Mouse (Mus musculus) heart, postnatal 14 days (tissue): Measurements from ENCODE around the gene Olfr609. TPM values are rescaled to one million over a fixed set of nuclear protein-coding genes. Genes with fewer than 3 reads are reported as not detected.
A peak's percentile ranks its signal among the peaks of the same experiment; 100 is the strongest.
"Not testable (repeated sequence)": the region's sequence is repeated elsewhere in the genome, so short reads cannot be mapped to it uniquely, and the experiment has no call there.

Experiments
- DNase-seq, 2 experiments: peaks; one replicate each; pipeline ENCODE4 v3.0.0; 2021 to 2022
- intact Hi-C: fragments of 180-260 bp; cut with DNase I; formaldehyde crosslinking; loops from one replicate; pipeline ENCODE4 v1.15.1; 2025
- long read RNA-seq, 2 experiments: library from polyadenylated mRNA; stranded (forward); transcript quantifications; one replicate each; pipeline ENCODE4 v2.0.0; 2021
- total RNA-seq, 2 experiments: library from RNA; stranded (reverse); gene quantifications; 2 replicates each; pipeline ENCODE4 v1.2.3; 2021

Gene Olfr609
- not detected for total RNA-seq
- long read RNA-seq, experiment 1, result 0 reads
- long read RNA-seq, experiment 2, result 0 reads

DNA sequence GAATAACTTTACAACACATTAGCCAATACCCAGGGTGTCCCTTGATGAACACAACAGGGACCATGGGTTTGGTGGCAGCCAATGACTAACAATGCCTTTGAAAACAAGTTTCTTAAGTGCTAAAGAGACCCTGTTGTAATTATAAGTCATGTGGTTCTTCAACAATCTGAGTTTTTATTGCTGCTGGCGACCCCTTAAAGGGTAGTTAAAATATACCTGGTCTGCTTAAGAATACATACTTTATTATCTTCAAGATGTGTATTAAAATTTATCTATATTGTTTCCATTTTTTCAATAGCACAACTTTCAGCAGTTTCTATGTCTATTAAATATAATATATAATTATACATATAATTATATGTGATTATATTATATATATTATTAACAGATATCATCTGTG lies at the start of gene Olfr609:
Gene Olfr609 (minus strand): TSS at position 101 of the 400 bp plus-strand sequence.
- intact Hi-C loops, result no loop called here
- no peak for DNase-seq

DNA sequence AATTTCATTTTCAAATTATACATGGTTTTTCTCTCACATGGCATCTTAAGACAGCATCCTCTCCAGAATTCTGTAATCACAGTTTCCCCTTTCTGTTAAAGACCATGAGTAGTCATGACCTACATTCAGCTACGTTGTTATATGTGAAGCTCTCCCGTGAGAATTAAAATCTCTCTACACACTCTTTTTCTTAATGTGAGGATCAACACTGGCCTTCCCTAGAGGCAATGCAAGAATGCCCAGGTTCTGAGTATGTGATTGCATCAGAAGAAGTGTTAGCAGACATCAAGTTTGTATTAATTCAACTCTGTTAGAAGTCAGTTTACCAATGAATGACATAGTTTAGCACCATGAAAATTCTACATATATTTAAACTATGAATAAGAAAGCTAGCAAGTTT lies 44.8 kb upstream of the Olfr609 start, which contains the start of gene Olfr612:
Gene Olfr612 (minus strand): TSS at position 101 of the 400 bp plus-strand sequence.
- intact Hi-C loops, DNase-seq: not testable (repeated sequence)

DNA sequence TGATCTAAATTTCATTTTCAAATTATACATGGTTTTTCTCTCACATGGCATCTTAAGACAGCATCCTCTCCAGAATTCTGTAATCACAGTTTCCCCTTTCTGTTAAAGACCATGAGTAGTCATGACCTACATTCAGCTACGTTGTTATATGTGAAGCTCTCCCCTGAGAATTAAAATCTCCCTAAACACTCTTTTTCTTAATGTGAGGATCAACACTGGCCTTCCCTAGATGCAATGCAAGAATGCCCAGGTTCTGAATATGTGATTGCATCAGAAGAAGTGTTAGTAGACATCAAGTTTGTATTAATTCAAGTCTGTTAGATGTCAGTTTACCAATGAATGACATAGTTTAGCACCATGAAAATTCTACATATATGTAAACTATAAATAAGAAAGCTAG lies 22.9 kb upstream of the Olfr609 start, which contains the start of gene Olfr611:
Gene Olfr611 (minus strand): TSS at position 101 of the 400 bp plus-strand sequence.
- DNase-seq, intact Hi-C loops: not testable (repeated sequence)

DNA sequence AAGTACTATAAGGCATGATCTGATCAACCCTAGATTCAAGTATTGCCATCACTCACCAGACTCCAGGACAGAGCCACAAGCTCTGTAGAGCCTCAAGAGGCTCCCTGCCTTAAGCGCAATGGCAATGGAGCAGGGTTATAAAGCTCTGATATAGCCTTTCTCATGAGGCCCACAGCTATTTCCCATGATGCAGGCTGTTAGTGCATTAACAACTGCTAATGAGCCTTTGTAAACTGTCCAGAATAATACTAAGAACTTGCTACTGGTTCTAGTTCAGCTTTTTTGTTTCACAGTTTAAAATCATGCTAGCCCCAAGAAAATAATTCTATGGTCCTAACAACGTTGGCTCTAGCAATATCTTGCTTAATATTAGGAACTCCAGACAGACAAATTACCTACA lies 14.2 kb upstream of the Olfr609 start, which contains the start of gene Olfr610:
Gene Olfr610 (minus strand): TSS at position 101 of the 400 bp plus-strand sequence.
- DNase-seq, result no peak
- intact Hi-C loops, result no loop called here

DNA sequence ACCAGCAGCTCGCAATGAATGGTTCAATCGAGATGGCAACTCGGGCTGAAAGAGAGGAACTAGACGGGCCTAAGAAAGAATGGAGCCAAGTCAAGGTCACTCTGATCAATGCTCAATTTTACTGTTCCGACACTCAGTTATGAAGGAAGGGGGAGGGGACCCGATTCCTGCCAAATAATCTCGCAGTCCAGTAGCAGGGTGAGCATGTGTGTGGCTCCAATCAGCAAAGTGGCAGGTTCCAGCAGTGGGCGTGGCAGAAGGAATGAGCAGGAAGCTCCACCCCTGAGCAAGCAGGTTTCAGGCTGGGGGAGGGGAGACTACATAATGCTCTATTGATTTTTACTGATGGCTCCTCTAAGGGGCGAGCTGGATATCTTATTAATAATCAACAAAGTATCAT lies 20.8 kb downstream of the Olfr609 start:
- DNase-seq, intact Hi-C loops: not testable (repeated sequence)

DNA sequence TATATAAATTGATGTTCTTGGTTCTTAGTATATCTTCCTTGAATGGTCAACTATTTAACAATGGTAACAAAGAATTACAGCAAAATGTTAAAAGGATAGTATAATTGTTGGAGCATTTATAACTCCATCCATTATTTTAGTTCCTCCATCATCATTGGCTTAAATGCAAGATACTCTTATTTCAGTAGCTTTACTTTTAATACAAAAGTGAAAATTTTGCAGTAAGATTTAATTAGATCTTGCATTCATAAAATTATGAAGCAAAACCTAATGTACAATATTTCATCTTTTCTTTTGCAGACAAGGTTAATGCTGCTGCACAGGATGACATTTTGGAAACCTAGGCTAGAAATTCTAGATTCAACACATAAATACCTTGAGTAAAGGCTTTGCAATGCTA lies 28.3 kb downstream of the Olfr609 start, which contains the start of gene Olfr608:
Gene Olfr608 (plus strand): TSS at position 301 of the 400 bp plus-strand sequence.
- intact Hi-C loops, result no loop called here
- no peak for DNase-seq

DNA sequence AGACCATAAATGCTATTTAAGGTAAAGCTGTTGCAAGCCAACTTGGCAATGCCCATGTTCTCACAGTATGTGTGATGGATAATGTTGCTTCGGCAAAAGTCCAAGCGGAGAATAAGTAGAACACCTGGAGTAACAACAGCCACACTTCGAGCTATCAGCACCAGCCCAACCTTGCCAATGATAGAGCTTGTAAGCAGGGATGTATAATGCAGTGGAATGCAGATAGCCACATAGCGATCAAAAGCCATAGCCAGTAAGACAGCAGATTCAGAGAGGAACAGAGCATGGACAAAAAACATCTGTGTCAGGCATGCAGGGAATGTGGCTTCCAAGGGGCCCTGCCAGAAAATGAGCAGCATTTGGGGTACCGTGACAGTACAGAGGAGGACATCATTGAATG lies 37.3 kb downstream of the Olfr609 start:
- intact Hi-C loops, result no loop called here
- DNase-seq, result peak in 1 of 2 experiments; percentile 26

DNA sequence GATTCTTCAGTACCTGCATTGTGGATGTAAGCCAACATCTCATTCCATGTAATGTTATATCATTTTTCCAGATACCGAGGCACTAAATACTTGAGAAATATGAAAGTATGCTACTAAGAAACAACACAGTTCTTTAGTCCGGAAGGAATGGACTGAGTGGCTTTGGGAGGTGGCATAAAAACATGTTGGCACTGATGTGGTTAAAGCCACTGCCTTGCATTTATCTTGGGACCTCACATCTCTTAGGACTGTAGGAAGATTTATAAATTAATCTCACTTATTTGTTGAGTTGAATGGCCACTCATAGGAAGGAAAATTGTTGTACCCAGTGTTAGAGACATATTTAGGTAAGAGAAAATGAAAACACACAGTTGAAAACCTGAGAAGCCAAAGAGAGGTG lies 49.1 kb downstream of the Olfr609 start, which contains the start of gene Olfr606:
Gene Olfr606 (plus strand): TSS at position 301 of the 400 bp plus-strand sequence.
- intact Hi-C loops, result no loop called here
- no peak for DNase-seq

DNA sequence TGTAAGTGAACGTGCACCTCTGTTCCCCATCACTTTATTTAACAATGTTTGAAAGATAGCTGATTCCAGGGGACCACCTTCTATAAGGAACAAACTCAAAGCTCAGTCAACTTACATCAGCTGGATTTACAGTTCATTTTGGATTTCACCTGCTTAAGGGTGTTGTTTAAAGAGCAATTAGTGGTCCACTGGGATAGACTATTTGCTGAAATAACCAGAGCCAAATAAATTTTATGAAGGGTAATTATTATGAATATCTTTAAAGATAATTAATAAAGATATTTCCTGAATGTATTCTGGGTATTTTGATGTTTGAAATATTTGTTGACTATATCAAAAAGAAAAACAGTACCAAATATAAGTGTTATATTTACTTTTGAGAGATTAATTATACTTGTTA lies 52.5 kb downstream of the Olfr609 start, which contains the start of gene Olfr605:
Gene Olfr605 (minus strand): TSS at position 101 of the 400 bp plus-strand sequence.
- intact Hi-C loops, result no loop called here
- DNase-seq, result no peak

Other genes starting within 250 kb of the Olfr609 start
- gene Usp17ld, start 245.6 kb downstream of the Olfr609 start, total RNA-seq, result not detected
- gene Olfr596, start 192.4 kb downstream of the Olfr609 start, total RNA-seq, result not detected
- gene Olfr597, start 181.7 kb downstream of the Olfr609 start, total RNA-seq, result not detected
- not detected for gene Olfr598, start 174.5 kb downstream of the Olfr609 start, total RNA-seq
- not detected for gene Olfr599, start 162.1 kb downstream of the Olfr609 start, total RNA-seq
- gene Olfr600, start 148.4 kb downstream of the Olfr609 start, total RNA-seq, result not detected
- not detected for gene Olfr601, start 135.4 kb downstream of the Olfr609 start, total RNA-seq
- gene Olfr603, start 111.9 kb downstream of the Olfr609 start, total RNA-seq, result not detected
- not detected for gene Usp17lc, start 83.0 kb downstream of the Olfr609 start, total RNA-seq
- gene Olfr605, start 52.6 kb downstream of the Olfr609 start, total RNA-seq, result not detected
- gene Olfr606, start 49.0 kb downstream of the Olfr609 start, total RNA-seq, result not detected
- gene Olfr607, start 33.9 kb downstream of the Olfr609 start, total RNA-seq, result not detected
- gene Olfr608, start 28.2 kb downstream of the Olfr609 start, total RNA-seq, result not detected
- gene Olfr610, start 14.1 kb upstream of the Olfr609 start, total RNA-seq, result not detected
- gene Olfr611, start 22.8 kb upstream of the Olfr609 start, total RNA-seq, result not detected
- gene Olfr612, start 44.7 kb upstream of the Olfr609 start, total RNA-seq, result not detected
- not detected for gene Olfr613, start 50.0 kb upstream of the Olfr609 start, total RNA-seq
- not detected for gene Olfr615, start 58.0 kb upstream of the Olfr609 start, total RNA-seq
- not detected for gene Olfr616, start 71.1 kb upstream of the Olfr609 start, total RNA-seq
- gene Olfr617, start 75.0 kb upstream of the Olfr609 start, total RNA-seq, result not detected
- gene Olfr618, start 92.0 kb upstream of the Olfr609 start, total RNA-seq, result not detected
- gene Olfr619, start 102.5 kb upstream of the Olfr609 start, total RNA-seq, result not detected
- not detected for gene Olfr620, start 114.5 kb upstream of the Olfr609 start, total RNA-seq
- not detected for gene Olfr622, start 144.6 kb upstream of the Olfr609 start, total RNA-seq
- not detected for gene Olfr623, start 165.6 kb upstream of the Olfr609 start, total RNA-seq
- gene Olfr624, start 173.1 kb upstream of the Olfr609 start, total RNA-seq, result not detected
- gene Olfr625-ps1, start 184.7 kb upstream of the Olfr609 start, total RNA-seq, result not detected
- gene Olfr243, start 216.6 kb upstream of the Olfr609 start, total RNA-seq, result not detected
- not detected for gene Olfr628, start 232.3 kb upstream of the Olfr609 start, total RNA-seq
- gene Olfr629, start 246.9 kb upstream of the Olfr609 start, total RNA-seq, result not detected